Mouse (Mus musculus) cerebellum, adult 9-11 months (tissue): ENCODE results near the gene Figla.
A peak's percentile ranks its signal among the peaks of the same experiment; 100 is the strongest.

Experiments
- DNase-seq: peaks from one replicate; pipeline ENCODE4 v3.0.0; 2022

The Figla gene

DNA sequence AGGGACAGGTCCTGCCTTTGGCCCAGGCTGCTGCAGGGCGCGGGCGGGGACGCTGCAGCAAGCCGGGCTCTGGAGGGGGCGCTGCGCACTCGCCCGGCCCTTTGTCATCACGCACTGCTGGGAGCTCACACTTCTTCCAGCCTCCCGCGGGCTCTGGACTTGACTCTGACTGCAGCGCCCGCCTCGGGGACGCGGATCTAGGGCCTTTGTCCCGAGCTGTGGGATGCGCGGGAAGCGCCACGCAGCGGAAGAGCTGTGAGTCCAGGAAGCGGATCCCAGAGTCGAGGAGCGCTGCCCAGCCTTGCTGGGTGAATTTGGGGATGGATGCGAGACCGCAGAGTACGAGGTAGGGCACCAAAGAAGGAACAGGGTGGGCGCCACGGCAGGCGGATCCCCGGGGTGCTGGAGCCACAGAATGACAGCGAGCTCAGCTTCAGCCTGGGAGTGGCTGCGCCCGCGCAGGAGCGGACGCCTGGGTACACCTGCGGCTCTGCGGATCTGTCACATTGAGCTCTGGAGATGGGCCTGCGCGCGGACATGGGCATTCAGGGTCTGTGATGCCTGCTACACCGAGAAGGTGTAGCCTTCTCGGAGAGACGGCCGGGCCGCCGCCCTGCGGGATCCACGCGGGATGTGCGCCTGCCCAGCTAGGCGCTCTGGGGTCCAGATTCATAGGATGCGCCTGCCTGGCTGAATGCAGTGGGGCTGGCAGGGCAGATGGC, 12.8 kb downstream of the Figla start, which contains the start of gene Add2:
Add2 (plus strand) TSS at position 81 of the 722 bp plus-strand sequence.
- DNase-seq: peak; percentile 82

- peak; percentile 69 for DNase-seq
Observed at GRCm38 (mm10) chr6:86029323-86029713, 13.3 kb downstream of the Figla start.

DNA sequence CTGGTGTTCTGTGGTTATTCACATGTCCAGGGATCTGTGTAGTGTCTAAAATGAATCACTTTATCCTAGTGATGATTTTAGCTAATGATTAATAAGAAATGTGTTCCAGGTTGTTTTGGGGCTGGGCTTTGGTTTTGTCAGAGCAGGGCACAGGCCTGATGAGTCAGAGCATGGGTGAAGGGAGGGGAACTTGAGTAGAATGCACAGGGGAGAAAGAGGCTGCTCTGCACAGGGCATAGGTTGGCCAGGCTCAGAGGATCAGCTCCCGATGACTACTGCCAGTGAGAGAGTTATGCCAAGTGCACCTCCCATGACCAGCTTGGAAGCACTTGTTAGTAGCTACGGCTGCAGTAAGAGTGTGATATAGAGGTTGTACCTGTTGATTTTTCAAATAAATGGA, 15.6 kb downstream of the Figla start:
- DNase-seq: peak; percentile 50

DNA sequence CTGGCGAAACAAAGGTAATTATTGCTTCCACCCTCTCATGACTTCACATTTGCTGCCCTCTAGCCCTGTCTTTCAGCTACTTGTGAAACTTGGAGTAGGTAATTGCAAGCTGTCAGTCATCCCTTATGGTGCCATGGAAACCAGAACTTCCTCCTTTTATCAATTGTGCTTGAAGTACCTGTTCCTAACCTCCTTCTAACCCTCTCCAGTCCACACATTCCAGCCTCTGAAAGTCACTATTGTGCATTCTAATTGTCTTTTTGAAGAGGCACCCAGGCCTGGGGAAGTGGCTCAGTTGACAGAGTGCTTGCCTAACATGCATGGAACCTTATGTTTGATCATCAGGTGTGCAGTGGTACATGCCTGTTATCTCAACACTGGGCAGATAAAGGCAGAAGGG, 17.7 kb downstream of the Figla start:
- no peak for DNase-seq

- DNase-seq: no peak
Observed at GRCm38 (mm10) chr6:86038901-86039300, 22.9 kb downstream of the Figla start.

DNA sequence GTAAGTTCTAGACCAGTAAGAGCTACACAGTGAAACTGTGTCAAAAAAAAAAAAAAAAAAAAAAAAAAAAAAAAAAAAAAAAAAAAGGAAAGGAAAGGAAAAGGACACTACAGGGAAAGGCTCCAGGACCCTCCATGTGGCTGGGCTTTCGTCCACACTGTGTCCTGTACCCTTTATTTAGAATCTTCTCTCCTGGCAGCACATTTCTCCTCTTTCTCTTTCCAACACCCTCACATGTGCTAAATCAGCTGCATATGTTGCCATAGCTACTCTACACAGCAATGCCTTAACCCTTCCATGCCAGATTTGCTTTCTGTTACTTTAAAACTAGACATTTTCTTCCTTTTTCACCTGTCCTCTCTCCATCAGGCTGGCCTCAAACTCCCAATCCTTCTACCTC, 24.2 kb downstream of the Figla start:
- no peak for DNase-seq

DNA sequence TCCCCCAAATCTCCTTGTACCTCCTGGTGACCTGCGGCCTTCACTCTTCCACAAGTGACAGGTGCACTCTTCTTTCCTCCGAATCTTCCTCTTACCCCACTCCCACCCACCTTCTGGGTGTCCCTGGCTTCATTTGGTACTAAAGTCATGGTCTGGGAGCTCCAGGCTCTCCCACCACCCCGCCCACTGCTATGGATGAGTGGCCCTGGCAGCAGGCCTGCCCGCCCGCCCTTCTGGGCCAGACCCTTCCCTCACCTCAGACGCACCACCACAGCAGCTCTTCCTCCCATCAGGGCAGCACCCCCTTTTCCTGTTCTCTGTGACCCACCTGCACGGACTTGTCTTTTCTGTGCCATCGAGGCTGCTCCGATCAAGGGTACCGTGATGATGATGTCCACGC, 31.5 kb downstream of the Figla start:
- DNase-seq: no peak

DNA sequence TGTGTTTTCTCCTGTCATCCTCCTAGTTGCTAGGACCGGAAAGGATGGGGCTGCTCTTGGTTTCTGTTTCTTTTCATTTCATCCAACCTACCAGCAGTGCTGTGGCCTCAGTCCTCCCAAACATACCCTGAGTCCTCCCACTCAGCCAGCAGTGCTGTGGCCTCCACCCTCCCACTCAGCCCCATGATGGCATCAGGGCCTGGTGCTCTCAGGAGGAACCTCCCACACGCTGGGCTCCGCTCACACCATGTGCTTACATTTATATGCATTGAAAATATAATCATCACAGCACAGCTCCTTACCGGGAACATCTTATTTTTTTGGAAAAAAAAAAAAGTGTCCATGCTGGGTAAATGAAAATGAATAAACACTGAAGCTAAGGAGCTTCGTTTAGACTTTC, 32.5 kb downstream of the Figla start:
- no peak for DNase-seq

- no peak for DNase-seq
Observed at GRCm38 (mm10) chr6:86050586-86051268, 34.8 kb downstream of the Figla start.

- DNase-seq: peak; percentile 35
Observed at GRCm38 (mm10) chr6:86052032-86052459, 36.1 kb downstream of the Figla start.

- no peak for DNase-seq
Observed at GRCm38 (mm10) chr6:86052556-86052955, 36.6 kb downstream of the Figla start.

GRCm38 (mm10) chr6:86053099-86053498, 37.1 kb downstream of the Figla start:
- no peak for DNase-seq

DNA sequence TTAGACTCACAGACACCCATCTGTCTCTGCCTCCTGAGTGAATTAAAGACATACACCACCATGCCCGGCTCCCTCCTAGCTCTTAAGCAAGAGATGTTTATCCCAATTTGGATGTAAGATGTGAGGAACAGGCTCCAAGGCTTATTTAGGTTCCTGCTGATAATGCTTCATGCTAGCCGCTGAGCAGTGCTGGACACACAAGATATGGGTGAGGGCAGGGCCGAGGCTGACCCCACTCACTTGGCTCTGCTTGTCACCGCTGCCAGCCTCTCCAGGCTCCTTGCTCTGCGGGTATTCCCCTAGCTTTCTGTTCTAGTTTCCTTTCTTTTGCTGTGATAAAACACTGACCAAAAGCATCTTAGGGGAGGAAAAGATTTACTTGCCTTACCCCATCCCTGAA, 37.6 kb downstream of the Figla start:
- DNase-seq: no peak

GRCm38 (mm10) chr6:86058475-86058874, 42.5 kb downstream of the Figla start:
- no peak for DNase-seq

GRCm38 (mm10) chr6:86059151-86059853, 43.3 kb downstream of the Figla start:
- DNase-seq: no peak

- no peak for DNase-seq
Observed at GRCm38 (mm10) chr6:86060170-86060569, 44.2 kb downstream of the Figla start.

DNA sequence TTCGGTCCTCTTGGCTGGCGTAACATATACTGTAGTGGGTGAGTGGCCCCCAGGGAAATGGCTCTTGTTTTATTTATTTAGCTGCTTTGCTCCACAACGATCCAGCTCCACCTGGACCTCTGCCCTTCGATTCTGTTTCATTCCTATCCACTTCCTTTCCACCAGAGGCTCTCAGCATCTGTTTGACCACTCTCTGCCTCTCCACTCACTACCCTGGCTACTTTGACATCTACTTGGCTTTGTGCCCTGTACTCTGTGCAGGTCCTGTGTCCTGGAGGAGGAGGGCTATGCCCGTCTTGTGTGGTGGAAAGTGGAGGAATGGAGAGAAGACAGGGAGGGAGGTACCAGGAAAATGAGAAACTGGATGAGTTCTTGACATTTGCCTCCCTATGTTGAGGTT, 46.3 kb downstream of the Figla start:
- no peak for DNase-seq

DNA sequence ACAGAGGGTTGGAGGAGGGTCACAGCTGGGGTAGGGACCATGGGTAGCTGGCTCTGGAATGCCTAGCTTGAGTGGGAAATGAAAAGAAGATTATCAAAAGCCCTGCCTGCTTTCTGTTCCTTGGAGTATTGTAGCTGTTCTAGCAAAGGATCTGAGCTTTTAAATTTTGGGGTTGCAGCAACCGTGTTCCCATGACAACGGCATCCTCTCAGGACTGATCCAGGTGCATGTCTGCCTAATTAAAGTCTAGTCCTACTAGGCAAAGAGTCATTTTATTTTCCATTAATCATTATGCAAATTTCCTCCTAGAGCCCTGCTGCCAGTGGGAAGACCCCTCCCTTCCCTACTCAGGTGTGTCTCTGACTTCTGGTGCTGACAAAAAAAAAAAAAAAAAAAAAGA, 46.7 kb downstream of the Figla start:
- no peak for DNase-seq

DNA sequence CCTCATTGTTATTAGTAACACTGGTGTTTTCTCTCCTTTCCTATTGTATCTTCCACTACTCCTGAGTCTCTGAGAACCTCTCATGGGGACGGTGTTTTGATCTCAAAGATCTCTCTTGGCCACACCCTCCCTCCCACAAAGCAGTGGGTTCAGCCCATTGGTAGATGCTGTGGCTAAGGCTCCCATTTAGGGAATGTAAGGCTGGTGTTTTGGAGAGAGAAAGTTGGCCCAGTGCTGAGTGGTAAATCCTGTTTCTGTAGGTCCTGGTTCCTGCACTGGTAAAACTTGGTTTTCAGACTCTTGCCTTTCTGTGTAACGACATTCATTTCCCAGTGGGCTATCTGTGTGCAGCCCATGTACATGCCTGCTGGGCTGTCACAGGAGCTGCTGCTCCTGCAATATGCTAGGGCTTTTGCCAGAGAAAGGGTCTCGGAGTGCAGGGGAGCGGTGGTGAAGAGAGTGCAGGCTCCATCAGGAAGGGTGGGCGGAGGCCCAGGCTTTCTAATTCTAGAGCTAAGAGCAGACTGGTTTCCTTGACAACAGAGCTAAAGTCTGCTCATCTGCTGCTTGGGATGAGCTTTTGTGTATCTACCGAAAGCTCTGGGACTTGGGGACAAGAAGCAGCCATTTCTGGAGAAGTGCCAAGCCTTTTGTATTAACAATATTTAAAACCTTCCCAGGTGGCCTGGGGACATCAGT, 48.5 kb downstream of the Figla start:
- no peak for DNase-seq

- DNase-seq: no peak
Observed at GRCm38 (mm10) chr6:86066727-86067126, 50.8 kb downstream of the Figla start.

DNA sequence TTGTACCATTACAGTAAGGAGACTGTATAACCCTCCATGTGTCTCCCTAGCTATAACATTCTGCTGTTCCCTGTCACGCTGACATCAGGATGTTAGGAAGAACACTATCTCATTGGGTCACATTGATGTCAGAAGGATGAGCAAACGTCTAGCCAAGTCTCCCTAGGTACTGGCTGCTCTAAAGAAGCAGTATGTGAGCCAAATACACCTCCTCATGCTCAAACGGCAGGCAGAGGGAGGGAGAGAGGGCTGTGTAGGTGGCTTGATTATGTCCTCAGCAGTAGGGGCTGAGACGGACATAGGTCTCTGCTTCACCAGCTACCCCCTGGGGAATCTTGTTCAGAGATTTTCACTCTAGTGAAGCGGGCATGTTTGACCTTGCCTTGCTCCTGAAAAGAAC, 51.2 kb downstream of the Figla start:
- no peak for DNase-seq

DNA sequence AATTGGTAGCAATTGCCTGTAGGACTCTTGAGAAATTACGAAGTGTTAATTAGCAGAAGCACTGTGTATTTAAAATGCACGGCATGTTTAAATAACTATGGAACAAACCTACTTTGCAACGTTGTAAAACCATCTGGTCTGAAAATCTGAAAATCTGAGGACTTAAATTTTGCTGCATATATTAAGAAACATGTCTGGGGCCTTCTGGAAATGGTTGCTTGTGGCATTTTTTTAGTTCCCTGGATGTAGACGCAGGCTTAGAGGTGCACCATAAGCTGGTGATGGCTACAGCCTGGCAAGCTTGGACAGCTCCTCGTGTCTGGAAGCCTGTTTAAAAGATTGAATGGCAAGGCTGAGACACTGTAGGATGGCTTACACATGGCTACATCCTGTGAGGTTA, 53.0 kb downstream of the Figla start:
- DNase-seq: no peak

GRCm38 (mm10) chr6:86069856-86070255, 53.9 kb downstream of the Figla start:
- no peak for DNase-seq
